Mouse (Mus musculus) embryonic fibroblast, embryonic 13.5 days (primary cell): ENCODE data around the gene Gm39566.

Experiments
- CTCF ChIP-seq: IDR thresholded peaks from 2 replicates; pipeline ENCODE4 v1.5.1; 2011; ENCODE audit warnings: mild to moderate bottlenecking, control low read depth, low read length, moderate library complexity, borderline replicate concordance; ENCODE audit not compliant: insufficient read depth
- POLR2A ChIP-seq: IDR thresholded peaks from 2 replicates; pipeline ENCODE4 v1.6.1; 2011; ENCODE audit warnings: low read depth, mild to moderate bottlenecking, control low read depth, low read length, moderate library complexity

DNA sequence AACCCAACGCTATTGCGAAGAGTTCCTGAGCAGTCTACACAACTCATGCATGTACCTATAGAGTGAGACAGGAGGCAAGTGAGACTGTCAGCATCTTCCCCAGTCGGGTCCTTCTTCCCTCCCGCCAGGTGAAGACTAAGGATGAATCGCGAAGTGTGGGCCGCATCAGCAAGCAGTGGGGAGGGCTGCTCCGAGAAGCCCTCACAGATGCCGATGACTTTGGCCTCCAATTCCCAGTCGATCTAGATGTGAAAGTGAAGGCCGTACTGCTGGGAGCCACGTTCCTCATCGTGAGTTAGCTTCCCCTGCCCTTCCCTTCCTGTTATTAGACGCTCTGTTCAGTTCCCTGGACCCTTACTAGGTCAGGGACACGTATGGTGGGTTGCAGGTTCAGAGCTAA lies 34.8 kb upstream of the Gm39566 start:
- TF ChIP-seq CTCF = no peak
- no peak; the same call in 1 of the 2 replicates for TF ChIP-seq POLR2A
